Mouse (Mus musculus): ENCODE measurements around the gene Plppr5. TPM values are rescaled to one million over a fixed set of nuclear protein-coding genes. Genes with fewer than 3 reads are reported as not detected.

The Plppr5 gene
- not detected for total RNA-seq (2023)

GRCm38 (mm10) chr3:117574529-117575252, at the start of gene Plppr5:
Gene Plppr5 (plus strand): TSS chr3:117574836.

Other genes starting within 250 kb of the Plppr5 start
- gene Plppr4, start 214.0 kb upstream of the Plppr5 start, total RNA-seq (2023): under 1 TPM in 1 of 2 experiments, not detected in 1; 0.16 TPM